Mouse (Mus musculus): ENCODE results near the gene Gm5136.

GRCm38 (mm10) chr10:108728961-108729360 lies 29.0 kb upstream of the Gm5136 start:
- TF ChIP-seq CTCF (IDR thresholded peaks at IDR 0.05; ENCODE audit: control insufficient read depth, insufficient read depth, insufficient replicate concordance, low read depth, low read length) (no peak), POLR2A (IDR thresholded peaks at IDR 0.05; ENCODE audit: control insufficient read depth, low read depth, low read length) (no peak)
